Mouse (Mus musculus) stomach, postnatal 0 days (tissue): ENCODE results near the gene Mcur1. TPM values are rescaled to one million over a fixed set of nuclear protein-coding genes. Genes with fewer than 3 reads are reported as not detected.

ENCODE experiments used
- ATAC-seq: fragments of 200-750 bp; cut with Nextera tagmentation; 2 replicates; pipeline ENCODE4 v1.8.0; 2017; ENCODE audit not compliant: low FRiP score, low TSS enrichment
- DNase-seq: peaks from one replicate; pipeline ENCODE4 v3.0.0-alpha.2; 2016; ENCODE audit warnings: low spot score
- H3K27ac ChIP-seq: fragments of 300-500 bp; sonication (generic); replicated peaks from 2 replicates; pipeline ENCODE4 v1.5.1; 2014; ENCODE audit warnings: mild to moderate bottlenecking, control low read depth
- H3K27me3 ChIP-seq: fragments of 300-500 bp; sonication (generic); 2 replicates; pipeline ENCODE4 v1.6.1; 2014; ENCODE audit warnings: low read length; ENCODE audit not compliant: control insufficient read depth, insufficient read depth
- H3K36me3 ChIP-seq: fragments of 300-500 bp; sonication (generic); 2 replicates; pipeline ENCODE4 v1.6.1; 2014; ENCODE audit warnings: low read length, mixed read lengths; ENCODE audit not compliant: control insufficient read depth, insufficient read depth
- H3K4me1 ChIP-seq: fragments of 300-500 bp; sonication (generic); replicated peaks from 2 replicates; pipeline ENCODE4 v1.6.1; 2014; ENCODE audit warnings: antibody characterized with exemption; ENCODE audit not compliant: control insufficient read depth, insufficient read depth
- H3K4me2 ChIP-seq: fragments of 300-500 bp; sonication (generic); replicated peaks from 2 replicates; pipeline ENCODE4 v1.6.1; 2014; ENCODE audit warnings: low read depth, mild to moderate bottlenecking, control low read depth, moderate library complexity
- H3K4me3 ChIP-seq: fragments of 300-500 bp; sonication (generic); 2 replicates; pipeline ENCODE4 v1.5.1; 2014; ENCODE audit warnings: low read depth, low read length, control low read depth
- H3K9ac ChIP-seq: fragments of 300-500 bp; sonication (generic); 2 replicates; pipeline ENCODE4 v1.6.1; 2014; ENCODE audit warnings: mild to moderate bottlenecking, low read length, control low read depth, mixed read lengths
- H3K9me3 ChIP-seq: fragments of 300-500 bp; sonication (generic); 2 replicates; pipeline ENCODE4 v1.6.1; 2016; ENCODE audit warnings: low read length; ENCODE audit not compliant: control insufficient read depth
- CTCF ChIP-seq: IDR thresholded peaks from 2 replicates; pipeline ENCODE4 v1.5.1; 2016; ENCODE audit warnings: antibody characterized with exemption, low read depth, mild to moderate bottlenecking, moderate library complexity
- EP300 ChIP-seq: optimal IDR thresholded peaks from 2 replicates; pipeline ENCODE3; 2016; ENCODE audit warnings: antibody characterized with exemption
- WGBS: fragments of 180-500 bp; shearing (Covaris S2); extraction: QIAGEN DNeasy Blood & Tissue Kit; methylation state at CpG from one replicate; pipeline ENCODE4 v1.1.7; 2014; 5-methylcytosine and 5-hydroxymethylcytosine counted together
- polyA plus RNA-seq: library from polyadenylated mRNA; unstranded; fragments of >200 nt; fragmentation: Nextera tagmentation; extraction: Ambion mirVana; gene quantifications from 2 replicates; pipeline ENCODE4 v1.2.1, GENCODE M21; 2015

The Mcur1 gene
- polyA plus RNA-seq, 1 experiment from 2014 or later, result 15.6 TPM

DNA sequence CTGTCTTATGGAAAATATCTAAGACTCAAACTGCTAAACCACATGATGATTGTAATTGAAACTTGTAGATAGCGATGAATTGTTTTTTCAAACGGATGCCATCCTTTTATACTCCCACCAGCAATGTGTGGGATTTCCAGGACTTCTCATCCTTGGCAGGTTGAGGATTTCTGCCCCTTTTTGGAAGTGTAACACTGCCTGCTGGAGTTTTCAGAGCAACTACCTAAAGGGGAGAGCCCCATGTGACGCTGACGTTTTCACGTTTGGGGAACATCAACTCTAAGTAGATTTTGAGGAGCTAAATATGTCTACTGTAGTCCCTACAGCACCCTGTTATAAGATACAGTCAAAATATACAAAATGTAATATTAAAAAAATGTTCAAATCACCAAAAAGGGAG lies 2.7 kb upstream of the Mcur1 start:
- Histone ChIP-seq H3K4me3 (no peak overlapping the region), H3K27ac (no peak overlapping the region), H3K36me3 (no peaks in the 10 kb centered on the region), H3K9ac (no peak overlapping the region), H3K4me1 (no peaks in the 10 kb centered on the region; the same call in 1 of the 2 replicates), H3K4me2 (no peak overlapping the region), H3K27me3 (no peaks in the 10 kb centered on the region), H3K9me3 (no peaks in the 10 kb centered on the region)
- DNase-seq (no peak), ATAC-seq (no peak)
- 86% methylated on average over 5 of the region's 5 CpGs for WGBS
- TF ChIP-seq EP300, result no peak
- no peak for TF ChIP-seq CTCF

DNA sequence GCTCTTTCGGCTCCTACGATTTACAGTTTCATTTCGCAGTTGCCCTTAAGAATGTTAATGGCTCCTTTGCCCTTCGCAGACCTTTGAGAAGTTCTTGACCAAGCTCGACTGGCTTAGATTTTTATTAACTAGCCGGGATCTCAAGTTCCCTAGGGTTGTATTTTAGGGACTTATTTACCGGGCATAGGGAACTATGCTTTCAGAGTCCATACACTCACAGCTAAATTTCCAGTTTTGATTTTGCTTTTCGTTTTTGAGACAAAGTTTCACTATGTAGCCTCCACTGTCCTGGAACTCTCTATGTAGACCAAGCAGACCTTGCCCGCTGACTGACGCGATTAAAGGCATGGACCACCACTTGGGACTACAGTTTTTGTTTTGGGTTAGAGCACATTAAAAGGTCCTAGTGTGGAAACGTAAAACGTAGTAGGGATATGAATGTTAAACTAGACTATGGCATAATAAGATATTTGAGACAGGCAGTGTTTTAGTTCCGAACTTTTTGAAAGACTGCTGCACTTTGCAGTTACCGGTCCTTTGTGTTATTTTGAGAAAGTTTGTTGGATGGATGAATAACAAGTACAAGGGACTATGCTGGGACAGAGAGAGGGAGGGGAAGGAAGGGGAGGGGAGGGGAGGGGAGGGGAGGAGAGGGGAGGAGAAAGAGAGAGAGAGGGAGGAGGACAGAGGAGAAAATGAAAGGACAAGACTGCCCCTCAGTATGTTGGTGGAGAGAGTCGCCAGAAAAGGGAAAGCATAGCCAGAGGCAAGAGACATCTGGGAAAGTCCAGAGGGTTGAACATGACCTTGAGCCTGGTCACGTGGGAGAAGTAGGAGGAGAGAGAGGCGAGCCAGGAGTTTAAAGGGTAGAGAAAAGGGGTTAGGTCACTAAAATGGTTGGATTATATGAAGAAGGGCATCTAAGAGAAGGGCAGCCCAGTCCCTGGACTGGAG lies 744 bp upstream of the Mcur1 start:
- 9% methylated on average over 18 of the region's 18 CpGs for WGBS
- Histone ChIP-seq H3K27ac (peak overlapping the region; percentile 97), H3K4me1 (no peaks in the 10 kb centered on the region; the same call in 1 of the 2 replicates), H3K36me3 (no peaks in the 10 kb centered on the region), H3K27me3 (no peaks in the 10 kb centered on the region), H3K4me3 (peak overlapping the region; percentile 79), H3K4me2 (peak overlapping the region; percentile 90), H3K9ac (peak overlapping the region; percentile 83), H3K9me3 (no peaks in the 10 kb centered on the region)
- TF ChIP-seq CTCF, result no peak
- ATAC-seq, result no peak
- peak; percentile 45 for DNase-seq

DNA sequence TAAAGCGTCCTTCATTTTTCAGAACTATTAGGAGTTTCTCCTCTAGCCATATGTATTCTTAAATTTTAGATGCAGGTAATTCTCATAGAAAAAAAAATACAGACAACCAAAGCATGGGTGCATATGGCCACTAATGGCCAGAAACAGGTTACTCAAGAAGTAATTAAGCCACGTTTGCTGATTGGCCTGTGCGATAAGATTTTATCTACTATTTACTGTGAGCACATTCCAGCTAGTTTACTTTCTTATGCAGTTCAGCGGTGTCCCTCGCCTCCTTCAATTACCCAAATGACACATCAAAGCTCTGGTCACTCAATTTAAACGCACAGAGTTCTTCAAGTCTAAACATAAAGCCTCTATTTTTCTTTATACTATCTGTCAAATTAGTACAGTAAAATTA lies 1.0 kb downstream of the Mcur1 start:
- H3K4me1 ChIP-seq, result no peaks in the 10 kb centered on the region; the same call in 1 of the 2 replicates
- peak overlapping the region; percentile 83 for H3K9ac ChIP-seq
- H3K4me2 ChIP-seq, result peak overlapping the region; percentile 90
- ATAC-seq (no peak), DNase-seq (no peak)
- no peaks in the 10 kb centered on the region; the same call in 1 of the 2 replicates for H3K36me3 ChIP-seq
- H3K9me3 ChIP-seq, result no peaks in the 10 kb centered on the region
- no peak overlapping the region; the same call in 1 of the 2 replicates for H3K27ac ChIP-seq
- WGBS, result 20% methylated on average over 6 of the region's 6 CpGs
- H3K27me3 ChIP-seq, result no peaks in the 10 kb centered on the region
- TF ChIP-seq EP300 (no peak), CTCF (no peak)
- peak overlapping the region; percentile 79 for H3K4me3 ChIP-seq

DNA sequence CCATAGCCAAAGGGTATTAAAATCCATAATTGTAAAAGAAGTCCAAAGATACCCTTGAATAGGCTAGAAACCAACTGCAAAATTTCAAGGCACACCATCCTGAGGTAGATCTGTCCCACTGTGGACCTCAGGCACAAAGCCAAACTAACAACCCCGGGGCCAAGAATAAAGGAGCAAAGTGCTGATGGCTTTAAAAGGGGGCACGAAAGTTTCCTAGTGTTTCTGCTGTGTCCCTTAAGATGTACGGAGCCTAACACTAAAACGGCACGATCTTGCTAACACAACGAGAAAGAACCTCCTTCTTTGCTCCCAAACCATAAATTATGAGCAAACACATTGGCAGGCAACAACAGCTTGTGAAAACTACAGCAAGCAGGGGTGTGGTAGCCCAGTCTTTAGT lies 1.6 kb downstream of the Mcur1 start:
- ATAC-seq, result no peak
- no peaks in the 10 kb centered on the region for H3K9me3 ChIP-seq
- WGBS, result 55% methylated on average over 6 of the region's 6 CpGs
- H3K27ac ChIP-seq, result no peak overlapping the region
- no peak overlapping the region; the same call in 1 of the 2 replicates for H3K4me3 ChIP-seq
- H3K4me1 ChIP-seq, result no peaks in the 10 kb centered on the region; the same call in 1 of the 2 replicates
- TF ChIP-seq CTCF (no peak), EP300 (no peak)
- H3K27me3 ChIP-seq, result no peaks in the 10 kb centered on the region
- H3K4me2 ChIP-seq, result 0 out of 2 replicates have a peak overlapping the region, but pooled peaks have one; percentile 90
- no peaks in the 10 kb centered on the region; the same call in 1 of the 2 replicates for H3K36me3 ChIP-seq
- no peak for DNase-seq
- no peak overlapping the region for H3K9ac ChIP-seq

GRCm38 (mm10) chr13:43556913-43557542 lies 3.0 kb downstream of the Mcur1 start:
- TF ChIP-seq CTCF (no peak), EP300 (no peak)
- H3K36me3 ChIP-seq, result no peaks in the 10 kb centered on the region; the same call in 1 of the 2 replicates
- no peak overlapping the region for H3K4me3 ChIP-seq
- no peak overlapping the region for H3K27ac ChIP-seq
- no peak overlapping the region for H3K4me2 ChIP-seq
- H3K4me1 ChIP-seq, result no peaks in the 10 kb centered on the region; the same call in 1 of the 2 replicates
- no peaks in the 10 kb centered on the region for H3K27me3 ChIP-seq
- no peaks in the 10 kb centered on the region for H3K9me3 ChIP-seq
- ATAC-seq (peak; percentile 69), DNase-seq (no peak)
- H3K9ac ChIP-seq, result no peak overlapping the region
- 77% methylated on average over 9 of the region's 9 CpGs for WGBS
